Mouse (Mus musculus) cerebellum, adult 2 months (tissue): ENCODE data around the gene Immt. TPM values are rescaled to one million over a fixed set of nuclear protein-coding genes. Genes with fewer than 3 reads are reported as not detected.
"Not testable (repeated sequence)": the region's sequence is repeated elsewhere in the genome, so short reads cannot be mapped to it uniquely, and the experiment has no call there.

Experiments
- DNase-seq, 2 experiments: peaks; one replicate each; pipeline ENCODE4 v3.0.0; 2021
- H3K27ac ChIP-seq: fragments of 200-500 bp; 2 replicates; pipeline ENCODE4 v1.5.1; 2012; ENCODE audit warnings: low read length, control low read depth, inconsistent platforms; ENCODE audit not compliant: insufficient read depth
- H3K27me3 ChIP-seq: fragments of 200-500 bp; 2 replicates; pipeline ENCODE4 v1.6.1; 2012; ENCODE audit warnings: inconsistent platforms, mild to moderate bottlenecking, low read length, moderate library complexity; ENCODE audit not compliant: control insufficient read depth, insufficient read depth
- H3K4me1 ChIP-seq: fragments of 200-500 bp; 2 replicates; pipeline ENCODE4 v1.6.1; 2011; ENCODE audit warnings: low read length; ENCODE audit not compliant: control insufficient read depth, insufficient read depth
- H3K4me3 ChIP-seq: fragments of 200-500 bp; replicated peaks from 2 replicates; pipeline ENCODE3; 2011; ENCODE audit warnings: mild to moderate bottlenecking, low read depth, low read length, control low read depth; ENCODE audit not compliant: insufficient read depth
- CTCF ChIP-seq: fragments of 200-500 bp; IDR thresholded peaks from 2 replicates; pipeline ENCODE4 v1.5.1; 2011; ENCODE audit warnings: low read depth, mild to moderate bottlenecking, control low read depth, low read length, moderate library complexity, borderline replicate concordance; ENCODE audit not compliant: insufficient read depth
- POLR2A ChIP-seq: fragments of 200-500 bp; IDR thresholded peaks from 2 replicates; pipeline ENCODE4 v1.6.1; 2011; ENCODE audit warnings: low read length, control low read depth, borderline replicate concordance; ENCODE audit not compliant: insufficient read depth
- WGBS: fragments of 180-500 bp; shearing (Covaris S2); methylation state at CpG from one replicate; pipeline ENCODE4 v1.1.7; 2018; 5-methylcytosine and 5-hydroxymethylcytosine counted together
- polyA plus RNA-seq: library from polyadenylated mRNA; depleted of rRNA; stranded (reverse); fragments of >200 nt; gene quantifications from 2 replicates; pipeline ENCODE4 v1.2.3, GENCODE M21; 2012; rRNA removed

Immt gene
- polyA plus RNA-seq, 1 experiment, result 115 TPM

GRCm38 (mm10) chr6:71909840-71910239, 78.7 kb downstream of the Immt start:
- no peak overlapping the region for H3K27ac ChIP-seq
- H3K27me3 ChIP-seq, result no peaks in the 10 kb centered on the region
- TF ChIP-seq CTCF (no peak), POLR2A (no peak)
- H3K4me1 ChIP-seq, result no peaks in the 10 kb centered on the region
- WGBS, result 73% methylated on average over 6 of the region's 6 CpGs
- peak in 1 of 2 experiments; percentile 11 for DNase-seq
- H3K4me3 ChIP-seq, result no peak overlapping the region

GRCm38 (mm10) chr6:71911686-71912450, 80.7 kb downstream of the Immt start:
- Histone ChIP-seq H3K27me3 (no peaks in the 10 kb centered on the region), H3K27ac (no peak overlapping the region), H3K4me3 (no peak overlapping the region), H3K4me1 (no peaks in the 10 kb centered on the region)
- TF ChIP-seq POLR2A (no peak), CTCF (no peak)
- WGBS, result 85% methylated on average over 5 of the region's 5 CpGs
- no peak for DNase-seq

DNA sequence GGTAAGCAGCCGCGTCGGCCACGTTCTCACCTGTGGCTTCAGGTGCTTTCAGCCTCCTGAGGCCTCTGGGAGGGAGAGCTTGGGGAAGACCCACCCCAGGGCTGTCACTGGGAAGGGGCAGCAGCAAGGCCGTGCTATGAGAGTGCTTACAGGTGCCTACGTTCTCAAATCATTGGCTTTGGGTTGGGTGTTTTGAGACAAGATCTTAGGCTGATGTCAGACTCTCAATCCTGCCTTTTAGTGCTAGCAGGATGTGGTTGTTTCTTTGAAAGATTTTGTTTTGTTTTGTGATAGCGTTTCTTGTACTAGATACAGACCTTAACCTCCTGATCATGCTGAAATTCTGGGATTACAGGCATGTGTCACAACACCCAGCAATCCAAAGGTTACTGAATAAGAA, 89.6 kb downstream of the Immt start:
- H3K4me1 ChIP-seq, result no peaks in the 10 kb centered on the region
- WGBS, result 95% methylated on average over 7 of the region's 7 CpGs
- TF ChIP-seq CTCF (no peak), POLR2A (no peak)

DNA sequence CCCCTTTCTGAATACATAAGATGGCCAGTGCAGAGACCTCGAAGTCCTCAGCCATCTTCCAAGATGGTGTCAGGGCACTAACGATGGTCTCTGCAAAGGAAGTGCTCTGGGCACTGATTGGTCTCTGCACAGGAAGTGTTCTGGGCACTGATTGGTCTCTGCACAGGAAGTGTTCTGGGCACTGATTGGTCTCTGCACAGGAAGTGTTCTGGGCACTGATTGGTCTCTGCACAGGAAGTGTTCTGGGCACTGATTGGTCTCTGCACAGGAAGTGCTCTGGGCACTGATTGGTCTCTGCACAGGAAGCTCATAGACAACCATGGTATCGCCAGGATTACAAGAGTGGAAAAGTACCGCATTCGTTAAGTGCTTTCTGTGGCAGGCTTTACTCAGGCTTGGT, 94.1 kb downstream of the Immt start:
- 92% methylated on average over 5 of the region's 5 CpGs for WGBS
- H3K27me3 ChIP-seq, H3K4me1 ChIP-seq: not testable (repeated sequence)

More for the DNA sequence above, 89.6 kb downstream of the Immt start:
- DNase-seq, result no peak
- H3K27ac ChIP-seq, result no peak overlapping the region
- H3K4me3 ChIP-seq, result no peak overlapping the region
- H3K27me3 ChIP-seq, result no peaks in the 10 kb centered on the region

More for the DNA sequence above, 94.1 kb downstream of the Immt start:
- H3K4me3 ChIP-seq, H3K27ac ChIP-seq, DNase-seq: not testable (repeated sequence)

Other genes with a start within 250 kb of the Immt start
- 26.9 and 28.1 TPM in 2 replicates for gene Kdm3a, start 198.3 kb upstream of the Immt start, polyA plus RNA-seq
- 74.0 and 82.1 TPM in 2 replicates for gene Reep1, start 123.8 kb upstream of the Immt start, polyA plus RNA-seq
- gene Mrpl35, start 4.4 kb upstream of the Immt start, polyA plus RNA-seq, result 21.7 and 22.1 TPM in 2 replicates
- gene Ptcd3, start 77.4 kb downstream of the Immt start, polyA plus RNA-seq, result 64.1 and 65.6 TPM in 2 replicates
- gene Polr1a, start 77.7 kb downstream of the Immt start, polyA plus RNA-seq, result 18.9 and 19.6 TPM in 2 replicates